Mouse (Mus musculus) liver, embryonic 13.5 days (tissue): Measurements from ENCODE around the gene Arl14. TPM values are rescaled to one million over a fixed set of nuclear protein-coding genes. Genes with fewer than 3 reads are reported as not detected.

Experiments used
- ATAC-seq: fragments of 200-750 bp; cut with Nextera tagmentation; 2 replicates; pipeline ENCODE4 v1.8.0; 2017; ENCODE audit warnings: low read depth, mild to moderate bottlenecking, moderate number of reproducible peaks, moderate library complexity
- DNase-seq: peaks from one replicate; pipeline ENCODE4 v3.0.0; 2022
- H3K27ac ChIP-seq: fragments of 300-500 bp; sonication (generic); 2 replicates; pipeline ENCODE4 v1.5.1; 2015; ENCODE audit warnings: moderate library complexity, mild to moderate bottlenecking, inconsistent platforms
- H3K27me3 ChIP-seq: fragments of 300-500 bp; sonication (generic); 2 replicates; pipeline ENCODE4 v1.6.1; 2015; ENCODE audit warnings: mild to moderate bottlenecking, inconsistent platforms
- H3K36me3 ChIP-seq: fragments of 300-500 bp; sonication (generic); 2 replicates; pipeline ENCODE4 v1.6.1; 2015; ENCODE audit warnings: mild to moderate bottlenecking, inconsistent platforms
- H3K4me1 ChIP-seq: fragments of 300-500 bp; sonication (generic); replicated peaks from 2 replicates; pipeline ENCODE4 v1.6.1; 2015; ENCODE audit warnings: inconsistent platforms
- H3K4me2 ChIP-seq: fragments of 300-500 bp; sonication (generic); 2 replicates; pipeline ENCODE4 v1.6.1; 2015; ENCODE audit warnings: inconsistent platforms, mild to moderate bottlenecking, moderate library complexity
- H3K4me3 ChIP-seq: fragments of 300-500 bp; sonication (generic); replicated peaks from 2 replicates; pipeline ENCODE4 v1.5.1; 2015; ENCODE audit warnings: mild to moderate bottlenecking, inconsistent platforms
- H3K9ac ChIP-seq: fragments of 300-500 bp; sonication (generic); 2 replicates; pipeline ENCODE4 v1.6.1; 2015; ENCODE audit warnings: mild to moderate bottlenecking, inconsistent platforms
- H3K9me3 ChIP-seq: fragments of 300-500 bp; sonication (generic); replicated peaks from 2 replicates; pipeline ENCODE4 v1.6.1; 2016; ENCODE audit warnings: inconsistent platforms
- WGBS: fragments of 180-500 bp; shearing (Covaris S2); methylation state at CpG from one replicate; pipeline ENCODE4 v1.1.7; 2015; ENCODE audit not compliant: insufficient replicate concordance; 5-methylcytosine and 5-hydroxymethylcytosine counted together
- polyA plus RNA-seq: library from polyadenylated mRNA; unstranded; fragments of >200 nt; fragmentation: Nextera tagmentation; extraction: Ambion mirVana; gene quantifications from 2 replicates; pipeline ENCODE4 v1.2.1, GENCODE M21; 2015

Arl14 gene
- not detected in 2 replicates for polyA plus RNA-seq

DNA sequence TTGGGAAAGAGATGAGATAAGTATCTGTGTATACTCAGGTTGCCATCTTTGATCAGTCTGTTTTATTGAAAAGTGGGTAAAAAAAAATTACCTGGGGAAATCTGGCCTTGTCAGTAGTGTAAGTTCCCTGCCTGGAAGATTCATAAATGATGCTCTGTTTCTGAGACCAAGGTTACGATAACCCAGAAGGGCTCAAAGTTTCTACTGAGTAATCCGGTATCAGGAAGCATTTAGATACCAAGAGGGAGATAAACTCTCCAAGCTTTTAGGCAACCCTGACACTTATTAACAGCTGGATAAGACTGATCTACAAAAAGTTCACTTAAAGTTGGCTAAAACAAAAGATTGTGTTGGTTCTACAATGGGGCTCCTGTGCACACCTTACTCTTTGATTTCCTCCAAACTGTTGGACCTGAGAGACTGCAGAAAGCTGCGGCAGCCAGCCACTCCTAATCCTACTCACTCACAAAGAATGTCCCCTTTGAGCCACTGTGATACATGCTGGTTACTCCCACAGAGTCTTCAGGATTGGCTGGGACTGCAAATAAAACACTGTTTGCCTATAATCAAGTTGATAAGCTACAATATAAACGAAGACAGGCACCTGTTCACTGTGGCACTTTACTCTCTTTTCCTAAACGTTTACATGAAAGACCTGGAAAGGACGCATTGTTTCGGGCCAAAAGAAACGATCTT is at the start of gene Arl14:
Gene Arl14 (plus strand): TSS at position 614 of the 696 bp plus-strand sequence.
- Histone ChIP-seq H3K9ac (no peak within 1 kb of the TSS), H3K4me3 (no peak within 1 kb of the TSS), H3K4me1 (no peaks in the 10 kb centered on the region), H3K27ac (no peak within 1 kb of the TSS), H3K4me2 (no peak within 1 kb of the TSS), H3K9me3 (no peaks in the 10 kb centered on the region), H3K36me3 (no peaks in the 10 kb centered on the region), H3K27me3 (no peaks in the 10 kb centered on the region)
- ATAC-seq (no peak), DNase-seq (no peak)
- WGBS = 64% methylated on average over 8 of the region's 8 CpGs

- Histone ChIP-seq H3K9me3 (no peaks in the 10 kb centered on the region), H3K27me3 (no peaks in the 10 kb centered on the region), H3K36me3 (no peaks in the 10 kb centered on the region), H3K4me3 (no peak overlapping the region), H3K9ac (no peak overlapping the region), H3K27ac (no peak overlapping the region), H3K4me2 (no peak overlapping the region), H3K4me1 (no peaks in the 10 kb centered on the region)
- ATAC-seq (no peak), DNase-seq (no peak)
- WGBS = 47% methylated on average over 1 of the region's 1 CpGs
Observed at GRCm38 (mm10) chr3:69175229-69175628, 47.0 kb upstream of the Arl14 start.

GRCm38 (mm10) chr3:69177168-69177797 is 44.9 kb upstream of the Arl14 start:
- no peaks in the 10 kb centered on the region for H3K27me3 ChIP-seq
- no peaks in the 10 kb centered on the region for H3K4me1 ChIP-seq
- H3K4me2 ChIP-seq = no peak overlapping the region
- H3K9me3 ChIP-seq = no peaks in the 10 kb centered on the region
- DNase-seq = no peak
- no peaks in the 10 kb centered on the region for H3K36me3 ChIP-seq
- 64% methylated on average over 15 of the region's 15 CpGs for whole genome bisulfite sequencing
- H3K27ac ChIP-seq = no peak overlapping the region
- H3K9ac ChIP-seq = no peak overlapping the region
- H3K4me3 ChIP-seq = no peak overlapping the region
- ATAC-seq = no peak

- Histone ChIP-seq H3K4me2 (no peak overlapping the region), H3K27ac (no peak overlapping the region), H3K27me3 (no peaks in the 10 kb centered on the region), H3K9ac (no peak overlapping the region), H3K9me3 (no peaks in the 10 kb centered on the region), H3K4me1 (no peaks in the 10 kb centered on the region), H3K4me3 (no peak overlapping the region), H3K36me3 (no peaks in the 10 kb centered on the region)
- DNase-seq (no peak), ATAC-seq (no peak)
Observed at GRCm38 (mm10) chr3:69177914-69178313, 44.3 kb upstream of the Arl14 start.

DNA sequence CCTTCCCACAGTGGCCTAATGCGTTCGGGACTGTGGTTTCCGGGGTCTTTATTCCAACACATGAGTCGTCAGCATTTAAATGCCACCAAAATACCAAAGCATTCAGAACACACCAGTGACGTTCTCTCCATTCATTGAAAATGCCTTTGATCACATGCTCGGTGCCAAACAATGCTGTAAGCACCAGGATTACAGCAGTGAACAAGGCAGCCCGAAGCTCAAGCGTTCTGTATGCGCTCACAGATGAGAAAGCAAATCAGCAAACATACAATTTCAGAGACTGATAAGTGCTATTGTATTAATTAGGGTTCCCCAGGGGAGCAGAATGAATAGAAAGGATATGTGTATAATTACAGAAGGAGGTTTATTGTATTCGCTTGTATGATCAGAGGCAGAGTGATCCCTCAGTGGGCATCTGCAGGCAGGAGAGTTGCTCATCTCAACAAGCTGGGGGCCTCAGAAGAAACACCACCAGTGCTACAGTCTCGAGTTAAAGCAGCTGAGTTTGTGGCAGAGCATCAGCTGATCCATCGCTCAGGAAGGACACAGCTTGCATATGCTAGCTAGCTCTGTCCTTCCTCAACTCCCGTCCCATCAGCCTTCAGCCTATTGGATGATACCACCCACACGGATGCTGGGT is 43.7 kb upstream of the Arl14 start:
- Histone ChIP-seq H3K4me1 (no peaks in the 10 kb centered on the region), H3K27me3 (no peaks in the 10 kb centered on the region), H3K27ac (no peak overlapping the region), H3K4me2 (no peak overlapping the region), H3K9ac (no peak overlapping the region), H3K9me3 (no peaks in the 10 kb centered on the region), H3K4me3 (no peak overlapping the region), H3K36me3 (no peaks in the 10 kb centered on the region)
- ATAC-seq (no peak), DNase-seq (no peak)
- 65% methylated on average over 14 of the region's 14 CpGs for WGBS

DNA sequence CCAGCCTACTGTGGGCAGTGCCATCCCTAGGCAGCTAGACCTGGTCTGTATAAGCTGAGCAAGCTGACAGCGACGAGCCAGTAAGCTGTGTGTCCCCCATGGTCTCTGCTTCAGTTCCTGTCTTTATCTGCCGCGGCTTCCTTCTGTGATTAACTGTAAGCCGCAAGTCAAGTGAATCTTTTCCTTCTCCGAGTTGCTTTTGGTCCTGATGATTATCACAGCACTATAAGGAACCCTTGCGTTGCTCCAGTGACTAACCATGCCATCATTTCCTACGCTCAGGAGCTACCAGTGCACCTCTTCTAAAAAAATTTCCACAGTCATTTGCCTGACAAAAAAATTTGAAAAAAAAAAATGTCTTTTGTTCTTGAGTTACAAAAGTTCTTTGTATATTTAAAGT is 40.7 kb upstream of the Arl14 start:
- Histone ChIP-seq H3K36me3 (no peaks in the 10 kb centered on the region), H3K27ac (no peak overlapping the region), H3K9me3 (no peaks in the 10 kb centered on the region), H3K9ac (no peak overlapping the region), H3K4me3 (no peak overlapping the region), H3K27me3 (no peaks in the 10 kb centered on the region; the same call in 1 of the 2 replicates), H3K4me1 (no peaks in the 10 kb centered on the region), H3K4me2 (no peak overlapping the region)
- WGBS = 31% methylated on average over 8 of the region's 8 CpGs
- ATAC-seq = no peak
- DNase-seq = no peak

- peaks cover 2% of the 10 kb centered on the region; the same call in 1 of the 2 replicates for H3K27me3 ChIP-seq
- no peaks in the 10 kb centered on the region for H3K9me3 ChIP-seq
- DNase-seq (no peak), ATAC-seq (no peak)
- no peak overlapping the region for H3K4me3 ChIP-seq
- no peak overlapping the region for H3K9ac ChIP-seq
- no peak overlapping the region for H3K27ac ChIP-seq
- no peak overlapping the region for H3K4me2 ChIP-seq
- no peaks in the 10 kb centered on the region for H3K4me1 ChIP-seq
- no peaks in the 10 kb centered on the region for H3K36me3 ChIP-seq
Observed at GRCm38 (mm10) chr3:69182225-69182624, 40.0 kb upstream of the Arl14 start.

DNA sequence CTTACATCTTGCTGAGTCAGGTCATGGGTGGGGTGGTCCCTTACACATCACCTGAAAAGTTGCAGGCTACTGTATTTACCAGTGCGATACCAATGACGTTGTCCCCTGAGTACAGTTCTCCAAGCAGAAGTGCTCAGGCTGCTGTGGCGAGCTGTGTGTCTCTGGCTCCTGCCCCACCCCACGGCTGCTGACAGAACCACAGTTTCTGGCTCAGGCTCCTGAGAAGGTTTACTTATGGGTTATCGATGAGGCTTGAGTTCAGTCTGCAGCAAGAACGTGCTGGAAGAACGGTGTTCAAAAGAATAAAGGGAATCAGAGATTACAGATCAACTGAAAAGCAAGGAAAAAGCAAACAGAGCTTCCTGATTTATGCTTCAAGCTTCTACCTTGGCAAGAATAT is 37.0 kb upstream of the Arl14 start:
- Histone ChIP-seq H3K9me3 (no peaks in the 10 kb centered on the region), H3K4me3 (no peak overlapping the region), H3K27me3 (peaks cover 2% of the 10 kb centered on the region; the same call in 1 of the 2 replicates), H3K9ac (no peak overlapping the region), H3K36me3 (no peaks in the 10 kb centered on the region), H3K27ac (no peak overlapping the region), H3K4me2 (no peak overlapping the region), H3K4me1 (no peaks in the 10 kb centered on the region)
- ATAC-seq (no peak), DNase-seq (no peak)
- 67% methylated on average over 7 of the region's 7 CpGs for WGBS

DNA sequence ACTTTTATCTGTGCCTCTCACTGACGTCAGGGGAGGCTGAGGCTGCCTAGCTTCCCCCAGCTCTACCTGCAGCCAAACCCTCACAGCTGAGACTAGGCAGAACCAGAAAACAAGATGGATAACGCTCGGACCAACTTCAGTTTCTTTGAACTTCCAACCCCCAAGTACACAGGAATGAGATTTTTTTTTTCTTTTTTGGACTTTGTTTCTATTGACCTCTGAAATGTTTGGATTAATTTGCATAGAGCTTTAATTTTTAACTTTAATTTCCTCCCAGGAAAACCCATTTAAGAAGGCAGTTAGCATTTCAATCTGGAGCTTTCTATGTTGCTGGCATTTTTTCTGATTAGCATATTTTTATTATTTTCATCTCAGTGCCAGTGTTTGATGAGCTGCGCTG is 36.2 kb upstream of the Arl14 start:
- Histone ChIP-seq H3K27me3 (peaks cover 2% of the 10 kb centered on the region; the same call in 1 of the 2 replicates), H3K4me3 (no peak overlapping the region), H3K27ac (no peak overlapping the region), H3K9ac (no peak overlapping the region), H3K4me2 (no peak overlapping the region), H3K9me3 (no peaks in the 10 kb centered on the region), H3K36me3 (no peaks in the 10 kb centered on the region), H3K4me1 (no peaks in the 10 kb centered on the region)
- 61% methylated on average over 4 of the region's 4 CpGs for WGBS
- ATAC-seq (no peak), DNase-seq (no peak)

GRCm38 (mm10) chr3:69186643-69187042 is 35.6 kb upstream of the Arl14 start:
- no peak overlapping the region for H3K9ac ChIP-seq
- ATAC-seq = no peak
- WGBS = 74% methylated on average over 16 of the region's 16 CpGs
- DNase-seq = no peak
- H3K4me2 ChIP-seq = no peak overlapping the region
- peaks cover 2% of the 10 kb centered on the region; the same call in 1 of the 2 replicates for H3K27me3 ChIP-seq
- H3K4me1 ChIP-seq = no peaks in the 10 kb centered on the region
- no peaks in the 10 kb centered on the region for H3K36me3 ChIP-seq
- no peak overlapping the region for H3K4me3 ChIP-seq
- no peaks in the 10 kb centered on the region for H3K9me3 ChIP-seq
- H3K27ac ChIP-seq = no peak overlapping the region

- H3K4me3 ChIP-seq = no peak overlapping the region
- H3K9ac ChIP-seq = no peak overlapping the region
- H3K27me3 ChIP-seq = no peaks in the 10 kb centered on the region
- no peaks in the 10 kb centered on the region for H3K9me3 ChIP-seq
- H3K36me3 ChIP-seq = no peaks in the 10 kb centered on the region
- H3K4me1 ChIP-seq = no peaks in the 10 kb centered on the region
- no peak overlapping the region for H3K4me2 ChIP-seq
- DNase-seq = no peak
- 83% methylated on average over 3 of the region's 3 CpGs for WGBS
- H3K27ac ChIP-seq = no peak overlapping the region
- no peak for ATAC-seq
Observed at GRCm38 (mm10) chr3:69192995-69193394, 29.2 kb upstream of the Arl14 start.

DNA sequence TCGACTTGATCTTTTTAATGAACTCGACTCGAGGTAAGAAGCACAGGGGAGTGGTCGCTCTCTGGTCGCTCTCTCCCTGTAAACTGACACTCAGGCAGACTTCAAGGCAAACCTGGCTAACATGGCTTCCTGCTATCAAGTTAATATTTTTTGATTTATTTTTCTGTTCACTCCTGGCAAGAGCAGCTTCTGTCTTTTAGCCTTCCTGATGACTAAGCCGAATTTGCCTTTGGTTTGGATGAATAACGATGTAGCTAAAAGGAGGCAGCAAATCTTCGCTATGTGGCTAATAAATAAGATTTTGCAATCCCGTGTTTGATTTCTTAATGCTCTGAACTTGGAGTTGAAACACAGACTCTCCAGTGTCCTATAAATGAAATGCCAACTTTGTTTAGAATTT is 27.7 kb upstream of the Arl14 start:
- 63% methylated on average over 9 of the region's 9 CpGs for WGBS

More for the DNA sequence above, 27.7 kb upstream of the Arl14 start:
- Histone ChIP-seq H3K9me3 (no peaks in the 10 kb centered on the region), H3K27me3 (no peaks in the 10 kb centered on the region), H3K27ac (no peak overlapping the region), H3K36me3 (no peaks in the 10 kb centered on the region), H3K9ac (no peak overlapping the region), H3K4me2 (no peak overlapping the region), H3K4me1 (no peaks in the 10 kb centered on the region), H3K4me3 (no peak overlapping the region)
- DNase-seq (no peak), ATAC-seq (no peak)
